ENCODE assay signal across 7 mouse cellular contexts in the genomic region with DNA sequence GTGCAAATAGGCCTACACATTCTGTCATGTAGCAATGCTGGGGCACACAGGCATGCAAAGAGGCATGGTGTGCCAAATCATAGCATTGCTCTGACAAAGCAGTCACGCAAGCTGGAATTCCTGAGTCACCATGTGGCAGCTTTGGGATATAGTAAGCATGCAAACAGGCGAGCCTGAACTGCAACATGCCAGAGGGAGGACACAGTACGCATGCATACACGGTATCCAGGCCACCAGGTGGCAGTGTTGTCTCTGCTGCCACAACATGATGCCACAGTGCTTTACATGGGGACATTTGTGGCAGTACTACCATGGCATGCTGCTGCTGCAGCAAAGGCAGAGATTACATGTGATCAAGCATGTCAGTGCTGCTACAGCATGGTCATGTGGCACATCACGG. TPM values are rescaled to one million over a fixed set of nuclear protein-coding genes. Genes with fewer than 3 reads are reported as not detected.
DNase-seq lines count a peak whose midpoint lies in the region; ATAC-seq lines count a peak whose summit lies in the region.

No protein-coding gene starts in this region.

- intact Hi-C loops in gastrocnemius, postnatal 14 days (cut with DNase I; ENCODE audit: low total_unique reads) = loop anchor here (5.0 to 10.0 kb wide), 2 partner anchors 61 to 569 kb away; no protein-coding TSS in a partner anchor
- intact Hi-C loops in left cerebral cortex, postnatal 14 days (cut with DNase I) = loop anchor here (5.0 kb wide), 1 partner anchor 571 kb away; no protein-coding TSS in a partner anchor

- no peaks in the 10 kb centered on the region; the same call in 1 of the 2 replicates for H3K4me1 ChIP-seq in intestine, embryonic 14.5 days (replicated peaks; ENCODE audit: control insufficient read depth, insufficient read depth, low read length)
- no peaks in the 10 kb centered on the region for H3K4me1 ChIP-seq in midbrain, embryonic 11.5 days (ENCODE audit: control insufficient read depth, insufficient read depth, low read length)

- no peaks in the 10 kb centered on the region for H3K9me3 ChIP-seq in intestine, embryonic 14.5 days (ENCODE audit: control insufficient read depth, low read length)
- no peaks in the 10 kb centered on the region for H3K9me3 ChIP-seq in midbrain, embryonic 11.5 days (ENCODE audit: control insufficient read depth, low read length)

- H3K9ac ChIP-seq in intestine, embryonic 14.5 days (ENCODE audit: low read length) = no peak overlapping the region
- H3K9ac ChIP-seq in midbrain, embryonic 11.5 days (ENCODE audit: low read length) = no peak overlapping the region

- H3K27me3 ChIP-seq in intestine, embryonic 14.5 days (replicated peaks; ENCODE audit: control insufficient read depth, insufficient read depth, low read length) = no peaks in the 10 kb centered on the region
- no peaks in the 10 kb centered on the region for H3K27me3 ChIP-seq in midbrain, embryonic 11.5 days (ENCODE audit: control insufficient read depth, insufficient read depth, low read length)

- 25% methylated on average over 5 of the region's 5 CpGs for WGBS in intestine, embryonic 14.5 days
- WGBS in midbrain, embryonic 11.5 days = 32% methylated on average over 5 of the region's 5 CpGs

- no peak for ATAC-seq in intestine, embryonic 14.5 days (replicated peaks; ENCODE audit: low FRiP score, low TSS enrichment, low read depth)
- ATAC-seq in midbrain, embryonic 11.5 days (ENCODE audit: low FRiP score) = peak; percentile 70

- peak; percentile 76 for DNase-seq in adipocyte (ENCODE audit: low spot score)
- DNase-seq in cerebellum, postnatal 4 days (ENCODE audit: low spot score in 2 of 2) = peak; percentile 57 to 70
- DNase-seq in gastrocnemius, postnatal 14 days = peak; percentile 81
- DNase-seq in intestine, embryonic 14.5 days (ENCODE audit: low spot score) = peak; percentile 91
- DNase-seq in left cerebral cortex, postnatal 14 days (ENCODE audit: low spot score in 2 of 2) = peak; percentile 84 to 87
- peak; percentile 96 for DNase-seq in midbrain, embryonic 11.5 days (ENCODE audit: low spot score, missing footprints)
- peak; percentile 89 for DNase-seq in right cerebral cortex, postnatal 4 days

- no peak overlapping the region for H3K27ac ChIP-seq in intestine, embryonic 14.5 days (ENCODE audit: low read depth)
- no peak overlapping the region for H3K27ac ChIP-seq in midbrain, embryonic 11.5 days (ENCODE audit: low read depth, low read length)

- H3K4me2 ChIP-seq in intestine, embryonic 14.5 days (ENCODE audit: low read length) = no peak overlapping the region
- H3K4me2 ChIP-seq in midbrain, embryonic 11.5 days = no peak overlapping the region

- H3K4me3 ChIP-seq in intestine, embryonic 14.5 days (ENCODE audit: low read depth, low read length) = no peak overlapping the region
- H3K4me3 ChIP-seq in midbrain, embryonic 11.5 days (ENCODE audit: low read depth, low read length) = no peak overlapping the region

- no peaks in the 10 kb centered on the region for H3K36me3 ChIP-seq in intestine, embryonic 14.5 days (ENCODE audit: control insufficient read depth, insufficient read depth, low read length)
- no peaks in the 10 kb centered on the region for H3K36me3 ChIP-seq in midbrain, embryonic 11.5 days (ENCODE audit: control insufficient read depth, insufficient read depth, low read length)

RNA-seq across cellular contexts. Expression of a gene that starts 26.8 kb away (rescaled TPM):
- 10 to 100 TPM; 29.9 to 34.2 TPM for total RNA-seq in gastrocnemius, postnatal 14 days (2021)
- 65.2 and 70.5 TPM in 2 replicates for polyA plus RNA-seq in intestine, embryonic 14.5 days (2014; fragmentation: Nextera tagmentation; extraction: Ambion mirVana)
- 10 to 100 TPM; 33.9 to 37.1 TPM for total RNA-seq in left cerebral cortex, postnatal 14 days (2021)
- 41.9 and 45.9 TPM in 2 replicates for polyA plus RNA-seq in midbrain, embryonic 11.5 days (2014; fragmentation: Nextera tagmentation; extraction: Ambion mirVana)
